Mouse (Mus musculus) lung, adult 2 months (tissue): ENCODE measurements around the gene Pkp4.

ENCODE experiments used
- CTCF ChIP-seq: fragments of 200-500 bp; IDR thresholded peaks from 2 replicates; pipeline ENCODE4 v1.5.1; 2011; ENCODE audit warnings: mild to moderate bottlenecking, low read length, control low read depth; ENCODE audit not compliant: insufficient read depth
- POLR2A ChIP-seq: fragments of 200-500 bp; IDR thresholded peaks from 2 replicates; pipeline ENCODE4 v1.6.1; 2011; ENCODE audit warnings: low read depth, mild to moderate bottlenecking, control low read depth, low read length, borderline replicate concordance; ENCODE audit errors: extremely low read depth

DNA sequence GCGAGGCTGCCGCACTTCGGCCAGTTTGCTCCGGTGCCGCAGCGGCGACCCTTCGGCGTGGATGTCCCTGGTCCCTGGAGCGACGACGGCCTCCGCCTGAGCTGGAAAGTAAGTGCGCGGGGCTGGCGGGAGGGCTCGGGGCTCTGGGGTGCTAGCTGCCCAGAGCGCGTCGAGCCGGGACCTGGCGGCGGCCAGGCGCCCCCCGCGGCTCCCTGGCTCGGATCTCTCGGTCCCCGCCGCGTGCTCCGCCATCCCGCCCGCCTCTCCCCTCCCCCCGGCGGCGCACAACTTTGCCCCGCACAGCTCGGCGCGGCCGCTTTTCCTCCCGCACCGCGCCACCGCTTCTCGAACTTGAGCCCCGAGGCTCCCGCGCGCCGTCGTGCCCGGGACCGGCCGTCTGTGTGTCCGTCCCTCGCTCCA, 381 bp downstream of the Pkp4 start:
- no peak for TF ChIP-seq CTCF
- no peak for TF ChIP-seq POLR2A
